Mouse (Mus musculus): ENCODE measurements around the gene Rnf220.

Gene Rnf220

DNA sequence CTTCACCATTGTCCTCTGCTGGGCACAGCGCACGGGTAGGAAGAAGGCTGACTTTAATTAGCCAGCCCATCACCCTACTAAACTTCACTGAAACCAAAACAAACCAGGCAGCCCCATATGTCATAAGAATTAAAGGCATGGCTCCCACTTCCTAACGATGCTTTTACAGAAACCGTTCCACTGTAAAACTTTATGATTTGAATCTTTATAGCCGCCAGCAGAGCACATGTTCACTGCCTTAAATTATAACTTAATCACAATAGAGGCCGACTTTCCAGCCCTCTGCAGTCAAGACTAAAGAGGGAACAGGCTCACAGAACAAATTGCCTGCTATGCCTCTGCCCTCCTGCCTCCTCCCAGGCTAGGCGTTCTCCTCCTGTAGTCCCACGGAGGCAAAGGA is 62.5 kb downstream of the Rnf220 start:
- no peak for DNase-seq

DNA sequence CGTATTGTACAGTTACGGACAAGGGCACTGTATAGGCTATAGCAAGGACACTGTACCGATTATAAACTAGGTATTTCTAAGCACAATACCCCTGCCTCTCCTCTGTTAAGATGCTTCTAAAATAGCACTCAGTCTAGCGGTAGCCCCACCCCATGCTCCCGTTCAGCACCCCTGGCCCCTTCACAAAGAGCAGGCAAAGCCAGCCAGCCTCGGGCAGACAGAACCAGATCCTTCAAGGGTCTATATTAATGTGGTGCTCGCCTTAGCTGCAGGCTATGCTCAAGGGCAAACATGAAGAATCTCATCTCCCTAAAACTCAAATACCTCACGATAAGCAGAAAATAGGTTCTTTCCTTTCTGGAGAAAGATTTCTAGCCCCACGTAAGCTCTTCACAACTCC is 67.2 kb downstream of the Rnf220 start:
- DNase-seq, result no peak

DNA sequence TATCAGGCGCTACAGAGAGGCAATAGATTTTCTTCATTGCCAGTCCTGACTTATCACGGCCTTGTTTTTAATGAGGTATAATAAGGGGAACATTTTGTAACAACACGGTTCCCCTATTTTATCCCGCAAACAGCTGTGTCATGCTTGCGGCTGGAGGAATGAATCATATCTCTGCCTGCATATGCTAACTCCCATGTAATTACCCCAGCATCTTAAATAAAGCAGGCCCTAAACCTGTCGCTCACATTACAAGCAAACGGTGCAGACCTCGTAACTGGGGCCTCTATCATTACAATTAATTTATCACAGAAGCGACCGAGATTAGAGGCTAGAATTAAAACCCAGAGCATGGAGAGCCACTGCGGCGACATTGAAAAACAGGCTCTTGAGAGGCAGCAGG is 69.3 kb downstream of the Rnf220 start:
- no peak for DNase-seq

DNA sequence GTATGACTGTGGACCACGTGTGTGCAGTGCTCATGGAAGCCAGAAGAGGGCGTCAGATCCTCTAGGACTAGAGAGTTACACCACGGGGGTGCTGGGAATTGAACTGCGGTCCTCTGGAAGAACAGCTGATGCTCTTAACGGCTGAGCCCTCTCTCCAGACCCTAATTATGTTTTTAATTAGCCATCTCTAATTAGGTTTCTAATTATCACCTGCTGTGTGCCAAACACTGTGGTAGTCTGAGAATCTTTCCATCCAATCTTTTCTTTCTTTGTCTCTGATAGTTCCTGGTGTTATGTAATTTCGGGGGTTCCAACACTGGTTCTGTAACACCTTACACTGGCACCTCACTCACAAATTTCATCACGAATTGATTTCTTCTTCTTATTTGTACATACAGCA is 75.8 kb downstream of the Rnf220 start:
- no peak for DNase-seq

DNA sequence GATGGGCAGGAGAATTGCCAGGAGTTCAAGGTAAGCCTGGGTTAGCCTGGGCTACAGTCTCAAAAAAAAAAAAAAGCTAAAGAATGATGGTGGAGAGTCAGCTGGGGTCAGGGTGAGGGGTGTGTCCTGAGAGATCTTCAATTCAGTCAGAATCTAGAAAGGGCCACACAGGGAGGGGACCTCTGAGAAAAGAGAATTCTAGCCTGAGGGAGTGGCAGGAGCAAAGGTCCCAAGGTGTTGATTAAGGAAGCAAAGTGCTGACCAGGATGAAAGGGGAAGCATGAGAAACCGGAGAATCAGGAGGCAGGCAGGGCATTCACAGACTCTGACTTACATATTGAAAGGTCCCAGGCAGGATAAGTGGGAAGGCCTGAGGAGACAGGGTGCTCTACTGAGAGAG is 80.0 kb downstream of the Rnf220 start:
- no peak for DNase-seq

DNA sequence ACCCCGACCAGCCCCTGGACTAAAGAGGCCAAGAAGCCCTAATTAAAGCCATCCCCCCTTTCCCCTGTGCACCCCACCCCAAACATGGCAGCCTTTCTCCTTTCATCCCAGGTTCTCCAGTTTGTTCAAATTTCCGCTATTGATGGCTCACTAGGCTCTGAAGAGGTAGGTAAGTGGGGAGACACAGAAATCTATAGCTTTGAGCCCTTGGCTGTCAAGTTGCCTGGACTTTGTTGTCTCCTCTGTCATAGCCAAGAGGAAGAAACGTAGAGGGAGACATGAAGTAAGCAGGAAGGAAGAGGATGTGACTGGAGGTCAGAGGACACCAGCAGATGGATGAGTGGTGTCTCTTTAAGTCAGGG is 86.8 kb downstream of the Rnf220 start:
- DNase-seq, result no peak

DNA sequence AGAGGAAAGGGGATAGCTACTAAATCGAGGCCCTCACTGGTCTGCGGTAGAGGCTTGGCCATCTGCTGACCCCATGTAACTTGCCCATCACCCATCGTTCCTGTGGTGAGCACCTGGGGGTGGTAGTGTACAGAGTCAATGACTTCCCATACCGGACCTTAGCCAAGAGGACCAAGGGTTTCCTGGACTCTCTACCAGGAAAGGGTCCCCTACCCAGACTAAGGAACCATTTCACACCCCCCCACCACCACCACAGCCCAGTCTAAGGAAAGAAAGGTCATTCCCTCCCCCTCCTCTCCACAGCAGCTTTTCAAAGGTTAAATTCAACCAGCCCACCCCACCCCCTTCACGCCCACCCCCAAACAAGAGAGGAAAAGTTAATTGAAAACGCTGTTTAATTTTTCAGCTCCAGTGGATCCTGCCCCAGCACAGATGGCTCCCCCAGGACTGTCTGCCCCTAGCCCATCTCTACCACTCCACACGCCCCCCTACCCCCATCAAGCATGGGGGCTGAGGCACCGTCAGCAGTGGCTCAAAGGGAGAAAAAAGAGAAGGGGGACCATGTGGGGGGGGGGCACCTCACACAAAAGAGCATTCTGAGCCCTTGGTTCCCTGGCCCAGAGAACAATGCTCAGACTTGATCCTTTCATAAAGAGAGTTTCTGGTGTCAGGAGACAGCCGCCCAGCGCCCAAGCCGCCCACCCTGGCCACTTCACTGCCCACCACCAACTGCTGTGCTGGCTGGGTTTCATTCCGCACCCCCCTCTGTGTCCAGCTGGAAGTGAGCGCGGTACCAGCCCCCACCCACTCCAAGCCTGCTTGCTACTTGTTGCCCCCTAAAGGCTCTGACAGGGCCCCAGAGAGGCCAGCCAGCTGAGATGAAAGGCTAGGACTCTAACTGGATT is 87.5 kb downstream of the Rnf220 start:
- DNase-seq, result no peak

DNA sequence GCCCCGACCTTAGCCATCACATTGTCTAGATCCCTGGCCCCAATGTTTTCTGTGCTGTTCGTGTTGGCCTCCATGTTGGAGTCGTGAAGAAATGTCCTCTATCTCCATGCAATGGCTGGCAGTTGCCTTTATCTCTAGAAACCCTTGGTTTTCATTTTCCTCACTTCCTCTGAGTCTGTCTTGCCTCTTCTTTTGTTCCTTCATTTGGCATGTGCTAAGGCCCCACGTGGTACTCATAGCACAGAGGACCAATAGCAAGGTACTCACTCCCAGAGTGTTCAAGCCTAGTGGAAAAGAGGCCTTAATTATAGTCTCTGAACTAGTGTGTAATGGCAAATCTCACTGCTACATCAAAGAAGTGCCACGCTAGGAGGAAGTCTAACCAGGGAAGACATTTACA is 88.9 kb downstream of the Rnf220 start:
- no peak for DNase-seq

DNA sequence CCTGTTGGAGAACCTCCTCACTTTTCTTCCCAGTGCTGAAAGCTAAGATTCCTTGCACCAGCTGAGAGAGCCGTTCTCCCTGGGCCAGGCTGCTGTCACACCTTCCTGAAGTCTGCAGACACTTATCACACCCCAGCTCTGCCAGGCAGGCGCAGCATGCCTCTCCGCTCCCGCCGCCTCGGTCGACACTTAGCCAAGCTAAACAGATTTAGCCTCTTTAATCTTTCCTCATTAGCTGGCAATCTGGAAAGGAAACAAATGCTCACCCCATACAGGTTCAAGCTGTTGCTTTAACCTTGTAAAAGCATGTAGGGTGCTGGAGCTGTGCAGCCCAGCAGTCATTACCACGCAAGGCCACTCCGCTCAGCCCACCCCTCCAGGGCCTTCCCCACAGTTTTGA is 90.9 kb downstream of the Rnf220 start:
- DNase-seq, result no peak

DNA sequence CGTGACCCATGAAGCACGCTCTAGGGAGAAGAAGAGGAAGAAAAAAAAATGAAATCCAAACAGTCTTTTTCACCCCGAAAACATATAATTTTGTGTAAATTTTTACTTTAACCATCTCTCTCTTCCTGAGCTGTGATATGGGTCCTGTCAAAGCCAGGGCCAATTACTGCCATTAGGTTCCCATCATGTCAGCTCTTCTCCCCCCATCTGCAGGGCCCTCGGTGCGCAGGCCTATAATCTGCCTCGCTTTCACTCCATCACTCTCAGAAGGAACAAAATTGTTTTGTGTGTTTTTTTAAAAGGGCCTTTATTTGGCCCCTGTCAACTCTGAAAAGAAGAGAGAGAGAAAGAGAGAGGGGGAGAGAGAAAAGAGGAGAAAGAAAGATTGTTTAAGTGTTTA is 91.6 kb downstream of the Rnf220 start:
- no peak for DNase-seq

DNA sequence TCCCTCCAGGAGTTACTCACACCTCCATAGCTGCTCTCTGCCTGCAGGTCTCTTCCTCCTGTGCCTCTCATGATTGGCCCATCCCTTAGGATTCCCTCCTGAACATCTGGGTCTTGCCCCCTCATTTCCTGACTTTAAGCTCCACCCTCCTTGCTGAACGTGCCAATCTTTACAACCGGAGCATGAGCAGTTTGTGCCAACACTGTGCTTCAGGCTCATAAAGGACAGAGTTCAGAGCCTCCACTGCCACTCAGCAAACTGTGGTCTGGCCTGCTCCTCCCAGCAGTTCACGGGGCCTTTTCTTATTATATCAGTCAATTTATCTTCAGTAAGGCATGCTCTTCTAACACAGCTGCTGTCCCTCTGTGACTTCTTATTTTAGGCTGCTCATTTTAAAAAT is 93.4 kb downstream of the Rnf220 start:
- no peak for DNase-seq

DNA sequence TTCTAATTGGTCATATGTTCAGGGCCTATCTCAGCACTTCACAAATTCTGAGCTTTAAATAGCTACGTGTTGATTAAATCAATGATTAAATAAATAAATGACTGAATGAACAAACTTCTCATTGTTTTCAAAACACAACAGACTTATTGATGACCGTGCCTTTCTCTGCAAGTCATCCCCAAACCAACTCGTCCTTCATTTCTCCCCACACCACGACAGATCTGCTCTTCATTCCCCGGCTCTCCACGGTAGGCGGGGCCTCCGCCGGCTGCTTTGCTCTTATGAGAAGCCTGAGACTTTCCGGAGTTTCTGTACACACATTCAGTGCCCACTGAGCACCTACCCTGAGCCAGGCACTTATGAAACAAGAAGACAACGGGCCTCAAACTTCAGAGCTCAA is 99.7 kb downstream of the Rnf220 start:
- DNase-seq, result no peak

DNA sequence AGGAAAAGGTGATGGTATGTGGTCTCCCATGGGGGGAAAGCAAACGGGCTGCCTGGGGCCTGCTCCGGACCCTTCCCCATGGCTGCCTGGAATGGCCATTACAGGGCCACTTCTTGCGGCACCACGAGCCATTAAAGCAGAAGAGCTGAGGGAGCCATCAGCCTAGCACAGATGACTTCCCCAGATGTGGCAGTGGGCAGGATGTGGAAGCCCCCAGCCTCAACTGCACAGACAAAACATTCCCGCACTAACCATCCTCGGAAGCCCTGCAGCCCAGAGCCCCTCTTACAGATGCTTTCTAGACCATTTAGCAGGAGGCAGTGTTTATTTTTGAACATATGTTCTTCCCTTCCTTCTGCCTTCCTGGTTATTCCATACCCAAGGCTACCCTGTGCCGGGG is 103.8 kb downstream of the Rnf220 start:
- no peak for DNase-seq

DNA sequence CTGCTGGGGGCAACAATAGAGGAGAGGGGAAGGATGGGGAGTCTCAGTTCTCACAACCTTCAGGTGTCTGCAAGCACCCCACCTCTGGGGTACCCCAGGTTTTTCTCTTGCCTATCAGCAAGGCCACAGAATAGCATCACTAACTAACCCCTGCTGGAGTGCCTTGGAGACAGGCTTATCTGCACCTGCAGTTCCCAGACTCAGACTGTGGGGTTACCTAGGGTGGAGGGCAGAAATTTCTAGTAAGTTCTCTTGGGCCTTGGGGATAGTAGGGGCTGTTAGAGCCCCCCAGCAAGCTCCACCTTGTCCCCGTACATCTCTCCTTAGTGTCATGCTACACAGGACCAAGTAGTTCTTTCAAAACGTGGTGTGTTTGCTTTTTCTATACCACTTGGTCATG is 104.5 kb downstream of the Rnf220 start:
- DNase-seq, result no peak

DNA sequence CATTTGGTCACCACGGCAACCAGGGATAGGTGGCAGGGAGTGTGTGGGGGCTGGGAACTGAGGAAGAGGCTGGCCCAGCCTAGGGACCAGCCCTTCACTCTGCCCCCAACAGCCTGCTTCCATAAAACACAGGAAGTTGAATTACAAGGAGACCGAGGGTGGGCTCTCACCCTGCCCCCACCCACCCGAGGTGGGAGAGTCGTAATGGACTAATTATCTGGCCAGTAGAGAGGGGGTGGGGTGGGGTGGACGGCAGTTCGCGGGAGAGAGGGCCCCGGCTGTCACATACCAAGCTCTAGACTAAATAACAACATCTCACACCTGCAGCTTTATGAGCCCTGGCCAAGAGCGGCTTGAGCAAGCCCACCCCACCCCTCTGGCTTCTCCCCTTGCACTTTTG is 104.9 kb downstream of the Rnf220 start:
- no peak for DNase-seq

DNA sequence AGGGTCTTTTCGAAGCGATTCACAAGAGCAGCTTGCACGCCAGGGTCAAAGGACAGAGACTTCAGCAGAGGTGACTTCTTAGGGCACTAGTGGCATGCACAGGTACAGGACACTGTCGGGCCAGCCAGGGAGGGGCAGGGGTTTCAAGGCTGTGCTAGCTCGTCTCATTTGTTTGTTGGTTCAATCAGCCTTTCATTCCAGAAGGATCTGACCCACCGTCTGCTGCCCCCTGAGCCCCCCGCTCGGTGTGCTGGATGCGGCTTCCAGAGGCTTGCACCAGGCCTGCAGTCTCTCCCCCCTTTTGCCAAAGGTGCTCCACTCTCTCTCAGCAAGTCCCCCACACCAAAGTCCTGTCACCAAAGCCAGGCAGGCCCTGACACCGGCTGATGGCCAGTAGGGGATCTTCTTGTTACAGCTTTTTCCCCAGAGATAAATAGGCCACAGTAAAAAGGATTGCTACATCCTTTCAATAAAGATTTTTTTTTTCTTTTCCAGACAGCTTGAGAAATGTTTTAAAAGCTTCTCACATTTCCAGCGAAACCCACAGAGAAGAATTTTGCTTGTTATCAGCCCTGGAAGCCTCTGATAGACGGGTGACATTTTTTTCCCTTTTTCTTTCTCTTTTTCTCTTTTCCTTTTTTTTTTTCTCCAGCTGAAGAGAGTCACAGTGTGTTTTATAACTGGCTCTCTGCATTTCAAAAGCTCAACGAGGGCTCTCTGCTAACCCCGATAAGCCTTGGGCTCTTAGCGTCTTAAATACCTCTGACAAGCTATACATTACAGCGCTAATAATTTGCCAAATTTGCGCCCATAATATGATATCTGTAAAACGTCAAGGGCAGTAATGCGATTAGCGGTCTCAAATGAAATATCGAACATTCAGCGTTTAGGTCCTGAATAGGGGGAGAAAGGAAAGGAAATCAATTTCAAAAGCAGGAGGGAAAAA is 105.7 kb downstream of the Rnf220 start:
- no peak for DNase-seq

DNA sequence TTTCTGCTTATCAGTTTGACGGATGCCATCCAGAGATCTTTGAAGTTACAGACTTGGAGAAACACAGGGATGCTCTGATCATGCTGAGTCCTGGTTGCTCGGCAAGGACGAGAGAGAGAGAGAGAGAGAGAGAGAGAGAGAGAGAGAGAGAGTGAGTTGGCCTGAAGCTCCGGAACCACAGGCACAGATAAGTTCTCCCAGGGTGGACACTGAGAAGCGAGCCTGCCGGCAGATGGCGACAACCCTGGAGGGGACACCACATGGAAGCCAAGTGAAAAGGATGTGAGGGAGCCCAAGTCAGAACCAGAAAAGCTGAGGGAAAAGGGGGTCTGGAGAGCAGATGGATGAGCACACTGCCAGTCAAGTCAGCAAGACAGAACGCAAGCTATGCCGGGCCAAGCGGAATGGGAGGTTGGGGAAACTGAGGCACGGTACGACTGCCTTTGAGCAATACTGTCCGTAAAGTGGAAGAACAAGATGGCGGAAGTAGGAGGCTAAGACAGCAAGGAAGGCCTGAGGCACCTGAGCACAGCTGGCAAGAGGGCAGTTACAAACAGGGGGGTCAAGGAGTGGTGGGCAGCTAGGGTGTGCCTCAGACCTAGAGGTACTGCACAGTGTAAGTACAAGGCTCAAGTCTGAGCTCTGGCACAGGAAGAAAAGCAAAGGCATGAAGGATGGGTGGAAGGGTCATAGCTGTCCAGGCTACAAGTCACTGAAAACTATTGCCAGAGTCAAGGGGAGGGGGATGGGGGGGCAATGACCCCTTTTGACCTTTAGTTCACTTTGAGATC is 107.4 kb downstream of the Rnf220 start:
- DNase-seq, result no peak

DNA sequence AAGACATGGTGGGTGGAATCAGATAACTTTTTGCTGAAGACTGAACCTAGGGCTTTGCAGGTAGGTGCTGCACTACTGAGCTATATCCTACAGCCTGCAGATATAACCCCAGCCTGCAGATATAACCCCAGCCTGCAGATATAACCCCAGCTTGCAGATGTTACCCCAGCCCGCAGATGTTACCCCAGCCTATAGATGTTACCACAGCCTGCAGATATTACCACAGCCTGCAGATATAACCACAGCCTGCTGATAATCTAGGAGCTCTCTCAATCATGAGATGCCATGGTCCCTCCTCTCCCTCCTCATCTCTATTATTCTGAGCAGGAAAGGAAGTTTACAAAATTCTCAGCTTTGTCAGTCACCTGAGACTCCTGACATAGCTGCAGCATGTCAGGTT is 111.6 kb downstream of the Rnf220 start:
- DNase-seq, result no peak

DNA sequence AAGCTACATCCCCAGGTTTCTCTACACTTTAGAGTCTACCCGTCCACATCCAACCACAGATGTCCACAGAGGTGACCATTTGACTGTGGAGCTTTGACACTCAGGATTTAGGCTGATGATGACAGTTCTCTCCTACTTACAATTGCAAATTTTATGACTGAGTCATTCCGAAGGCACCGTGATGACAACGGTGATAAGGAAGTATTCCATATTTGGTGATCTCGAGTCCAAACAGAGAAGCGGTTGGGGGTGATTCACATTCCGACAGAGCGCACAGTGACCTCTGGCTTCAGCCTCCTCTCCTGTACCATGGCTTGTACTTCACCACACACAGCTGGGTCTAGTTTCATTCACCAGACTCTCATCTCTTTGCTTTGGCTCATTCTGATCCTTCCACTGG is 115.0 kb downstream of the Rnf220 start:
- no peak for DNase-seq

DNA sequence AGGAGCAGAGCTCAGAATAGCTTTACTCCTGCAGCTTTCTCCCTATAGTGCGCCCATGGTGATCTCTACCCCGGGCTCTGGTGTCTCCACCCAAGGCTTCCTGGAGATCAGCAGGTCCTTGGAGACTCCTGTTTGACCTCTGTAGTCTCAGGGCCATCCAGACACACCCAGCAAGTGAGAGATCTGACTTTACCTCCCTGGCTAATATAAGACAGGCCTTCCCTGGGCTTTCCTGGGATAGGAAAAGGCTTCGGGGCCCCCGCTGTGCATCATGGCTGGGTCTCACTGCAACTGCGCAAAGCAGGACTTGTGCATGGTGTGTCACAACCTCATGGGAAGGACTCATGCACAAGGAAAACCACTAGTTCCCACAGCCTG is 116.3 kb downstream of the Rnf220 start:
- no peak for DNase-seq

DNA sequence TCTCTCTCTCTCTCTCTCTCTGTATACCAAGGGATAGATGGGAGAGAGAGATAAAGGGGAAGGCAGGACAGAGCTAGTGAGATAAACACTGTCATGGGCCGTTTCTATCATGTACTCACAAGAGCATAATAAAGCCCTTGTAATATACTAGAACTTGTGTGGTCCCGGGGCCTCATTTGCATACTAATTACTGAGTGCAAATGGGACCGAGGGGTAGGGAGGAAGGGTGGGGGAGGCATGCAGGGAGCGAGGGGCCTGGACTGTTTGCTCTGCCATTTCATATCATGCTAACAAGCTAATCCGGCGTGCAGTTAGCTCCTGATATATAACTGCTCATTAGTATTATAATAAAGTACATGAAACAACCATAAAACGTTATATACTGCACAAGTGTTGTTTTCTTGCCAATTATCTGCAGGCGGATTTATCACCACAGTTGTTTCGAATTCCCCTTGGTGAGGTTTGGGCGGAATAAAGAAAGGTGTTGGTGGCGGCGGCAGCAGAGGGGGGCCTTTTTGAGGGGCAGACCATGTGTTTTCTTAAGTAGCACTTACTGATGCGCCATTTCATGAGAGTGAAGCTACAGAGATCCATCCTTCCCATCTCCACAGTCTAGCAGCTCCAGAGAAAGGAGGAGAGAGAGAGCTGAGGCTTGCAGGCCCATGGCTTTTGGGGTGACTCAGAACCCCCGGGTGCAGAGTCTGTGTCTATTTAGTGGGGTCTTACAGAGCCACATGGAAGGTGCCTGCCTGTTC is 116.9 kb downstream of the Rnf220 start:
- no peak for DNase-seq

DNA sequence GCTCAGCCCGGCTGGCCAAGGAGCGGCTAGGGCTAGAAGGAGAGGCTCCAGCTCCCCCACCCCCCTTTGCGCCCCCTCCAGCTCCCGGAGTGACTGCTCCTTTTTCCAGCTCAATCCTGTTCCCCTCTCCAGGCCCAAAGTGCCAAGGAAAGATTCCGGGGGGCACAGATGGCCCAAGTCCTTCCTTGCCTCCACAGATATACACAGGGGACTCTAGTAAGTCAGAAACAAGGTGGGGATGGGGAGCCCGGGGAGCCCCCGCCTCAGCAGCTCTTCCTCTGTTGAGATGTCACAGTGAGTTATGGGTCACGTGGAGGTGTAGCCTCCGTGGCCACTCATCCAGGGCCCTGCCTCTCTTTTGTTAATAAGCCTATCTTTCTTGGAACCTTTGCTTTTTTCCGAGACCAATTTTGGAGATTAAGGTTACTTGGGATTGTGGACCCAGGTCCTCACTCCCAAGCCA is 122.7 kb downstream of the Rnf220 start:
- no peak for DNase-seq
